Mouse (Mus musculus): ENCODE measurements at regions not wholly inside any gene's neighbourhood (a gene's known extent, or its start where the extent isn't known, plus 50 kb on each side); places are given as distances from the start of the nearest gene placed in this dataset.

- ATAC-seq (no peak), DNase-seq (ENCODE audit: low spot score) (no peak)
- Histone ChIP-seq H3K4me1 (ENCODE audit: control insufficient read depth, insufficient read depth, low read length) (no peaks in the 10 kb centered on the region), H3K4me3 (ENCODE audit: low read depth, low read length) (no peak overlapping the region), H3K4me2 (ENCODE audit: low read length) (no peak overlapping the region), H3K27ac (ENCODE audit: low read depth, low read length) (no peak overlapping the region), H3K9me3 (replicated peaks; ENCODE audit: control insufficient read depth, low read length) (no peaks in the 10 kb centered on the region), H3K27me3 (replicated peaks; ENCODE audit: control insufficient read depth, insufficient read depth, low read length) (no peaks in the 10 kb centered on the region), H3K36me3 (ENCODE audit: control insufficient read depth, insufficient read depth, low read length) (no peaks in the 10 kb centered on the region), H3K9ac (ENCODE audit: low read length) (no peak overlapping the region)
- 65% methylated on average over 19 of the region's 19 CpGs for WGBS
These were observed 165.1 kb upstream of the Irx3 start for GRCm38 (mm10) chr8:91966891-91967370.

GRCm38 (mm10) chr8:91961696-91962095, 159.8 kb upstream of the Irx3 start:
- Histone ChIP-seq H3K27ac (ENCODE audit: low read depth, low read length) (no peak overlapping the region), H3K9ac (ENCODE audit: low read length) (no peak overlapping the region), H3K9me3 (replicated peaks; ENCODE audit: control insufficient read depth, low read length) (no peaks in the 10 kb centered on the region), H3K27me3 (replicated peaks; ENCODE audit: control insufficient read depth, insufficient read depth, low read length) (no peaks in the 10 kb centered on the region), H3K4me2 (ENCODE audit: low read length) (no peak overlapping the region), H3K36me3 (ENCODE audit: control insufficient read depth, insufficient read depth, low read length) (no peaks in the 10 kb centered on the region), H3K4me3 (ENCODE audit: low read depth, low read length) (no peak overlapping the region), H3K4me1 (ENCODE audit: control insufficient read depth, insufficient read depth, low read length) (no peaks in the 10 kb centered on the region)
- 82% methylated on average over 5 of the region's 5 CpGs for WGBS
- ATAC-seq: no peak
- DNase-seq (ENCODE audit: low spot score): no peak

GRCm38 (mm10) chr8:91955170-91955569, 153.3 kb upstream of the Irx3 start:
- 83% methylated on average over 6 of the region's 6 CpGs for WGBS
- Histone ChIP-seq H3K4me1 (ENCODE audit: control insufficient read depth, insufficient read depth, low read length) (no peaks in the 10 kb centered on the region), H3K9me3 (replicated peaks; ENCODE audit: control insufficient read depth, low read length) (no peaks in the 10 kb centered on the region), H3K9ac (ENCODE audit: low read length) (no peak overlapping the region), H3K36me3 (ENCODE audit: control insufficient read depth, insufficient read depth, low read length) (no peaks in the 10 kb centered on the region), H3K27ac (ENCODE audit: low read depth, low read length) (no peak overlapping the region), H3K4me3 (ENCODE audit: low read depth, low read length) (no peak overlapping the region), H3K27me3 (replicated peaks; ENCODE audit: control insufficient read depth, insufficient read depth, low read length) (no peaks in the 10 kb centered on the region), H3K4me2 (ENCODE audit: low read length) (no peak overlapping the region)
- DNase-seq (ENCODE audit: low spot score): no peak
- ATAC-seq: no peak

GRCm38 (mm10) chr8:91952981-91953380, 151.1 kb upstream of the Irx3 start:
- no peak overlapping the region for H3K4me2 ChIP-seq (ENCODE audit: low read length)
- H3K36me3 ChIP-seq (ENCODE audit: control insufficient read depth, insufficient read depth, low read length): no peaks in the 10 kb centered on the region
- 88% methylated on average over 4 of the region's 4 CpGs for WGBS
- DNase-seq (ENCODE audit: low spot score) (no peak), ATAC-seq (no peak)
- H3K27ac ChIP-seq (ENCODE audit: low read depth, low read length): no peak overlapping the region
- no peaks in the 10 kb centered on the region for H3K9me3 ChIP-seq (replicated peaks; ENCODE audit: control insufficient read depth, low read length)
- no peaks in the 10 kb centered on the region for H3K4me1 ChIP-seq (ENCODE audit: control insufficient read depth, insufficient read depth, low read length)
- H3K4me3 ChIP-seq (ENCODE audit: low read depth, low read length): no peak overlapping the region
- no peaks in the 10 kb centered on the region for H3K27me3 ChIP-seq (replicated peaks; ENCODE audit: control insufficient read depth, insufficient read depth, low read length)
- H3K9ac ChIP-seq (ENCODE audit: low read length): no peak overlapping the region

GRCm38 (mm10) chr8:91949110-91949509, 147.2 kb upstream of the Irx3 start:
- 83% methylated on average over 9 of the region's 9 CpGs for WGBS
- Histone ChIP-seq H3K27me3 (replicated peaks; ENCODE audit: control insufficient read depth, insufficient read depth, low read length) (no peaks in the 10 kb centered on the region; the same call in 1 of the 2 replicates), H3K27ac (ENCODE audit: low read depth, low read length) (no peak overlapping the region), H3K9ac (ENCODE audit: low read length) (no peak overlapping the region), H3K4me2 (ENCODE audit: low read length) (no peak overlapping the region), H3K36me3 (ENCODE audit: control insufficient read depth, insufficient read depth, low read length) (no peaks in the 10 kb centered on the region), H3K4me3 (ENCODE audit: low read depth, low read length) (no peak overlapping the region), H3K4me1 (ENCODE audit: control insufficient read depth, insufficient read depth, low read length) (no peaks in the 10 kb centered on the region), H3K9me3 (replicated peaks; ENCODE audit: control insufficient read depth, low read length) (no peaks in the 10 kb centered on the region)
- DNase-seq (ENCODE audit: low spot score) (no peak), ATAC-seq (no peak)

- Histone ChIP-seq H3K27me3 (replicated peaks; ENCODE audit: control insufficient read depth, insufficient read depth, low read length) (no peaks in the 10 kb centered on the region; the same call in 1 of the 2 replicates), H3K36me3 (ENCODE audit: control insufficient read depth, insufficient read depth, low read length) (no peaks in the 10 kb centered on the region), H3K9ac (ENCODE audit: low read length) (no peak overlapping the region), H3K4me3 (ENCODE audit: low read depth, low read length) (no peak overlapping the region), H3K4me1 (ENCODE audit: control insufficient read depth, insufficient read depth, low read length) (no peaks in the 10 kb centered on the region), H3K9me3 (replicated peaks; ENCODE audit: control insufficient read depth, low read length) (no peaks in the 10 kb centered on the region), H3K27ac (ENCODE audit: low read depth, low read length) (no peak overlapping the region), H3K4me2 (ENCODE audit: low read length) (no peak overlapping the region)
- DNase-seq (ENCODE audit: low spot score) (no peak), ATAC-seq (no peak)
- 51% methylated on average over 18 of the region's 18 CpGs for WGBS
These were observed 146.5 kb upstream of the Irx3 start for GRCm38 (mm10) chr8:91948173-91948940.

- DNase-seq (ENCODE audit: low spot score) (no peak), ATAC-seq (no peak)
- no peaks in the 10 kb centered on the region for H3K9me3 ChIP-seq (replicated peaks; ENCODE audit: control insufficient read depth, low read length)
- no peak overlapping the region for H3K4me3 ChIP-seq (ENCODE audit: low read depth, low read length)
- 29% methylated on average over 5 of the region's 5 CpGs for WGBS
- H3K4me2 ChIP-seq (ENCODE audit: low read length): no peak overlapping the region
- H3K4me1 ChIP-seq (ENCODE audit: control insufficient read depth, insufficient read depth, low read length): no peaks in the 10 kb centered on the region
- H3K27ac ChIP-seq (ENCODE audit: low read depth, low read length): no peak overlapping the region
- no peak overlapping the region for H3K9ac ChIP-seq (ENCODE audit: low read length)
- no peaks in the 10 kb centered on the region; the same call in 1 of the 2 replicates for H3K27me3 ChIP-seq (replicated peaks; ENCODE audit: control insufficient read depth, insufficient read depth, low read length)
- no peaks in the 10 kb centered on the region for H3K36me3 ChIP-seq (ENCODE audit: control insufficient read depth, insufficient read depth, low read length)
These were observed 139.1 kb upstream of the Irx3 start for GRCm38 (mm10) chr8:91941005-91941404.

GRCm38 (mm10) chr8:91937227-91937626, 135.4 kb upstream of the Irx3 start:
- 73% methylated on average over 2 of the region's 2 CpGs for WGBS
- Histone ChIP-seq H3K9me3 (replicated peaks; ENCODE audit: control insufficient read depth, low read length) (no peaks in the 10 kb centered on the region), H3K36me3 (ENCODE audit: control insufficient read depth, insufficient read depth, low read length) (no peaks in the 10 kb centered on the region), H3K4me1 (ENCODE audit: control insufficient read depth, insufficient read depth, low read length) (no peaks in the 10 kb centered on the region), H3K4me2 (ENCODE audit: low read length) (no peak overlapping the region), H3K9ac (ENCODE audit: low read length) (no peak overlapping the region), H3K4me3 (ENCODE audit: low read depth, low read length) (no peak overlapping the region), H3K27me3 (replicated peaks; ENCODE audit: control insufficient read depth, insufficient read depth, low read length) (no peaks in the 10 kb centered on the region), H3K27ac (ENCODE audit: low read depth, low read length) (no peak overlapping the region)
- no peak for ATAC-seq
- DNase-seq (ENCODE audit: low spot score): no peak

GRCm38 (mm10) chr8:91930520-91930919, 128.7 kb upstream of the Irx3 start:
- Histone ChIP-seq H3K4me1 (ENCODE audit: control insufficient read depth, insufficient read depth, low read length) (no peaks in the 10 kb centered on the region), H3K27me3 (replicated peaks; ENCODE audit: control insufficient read depth, insufficient read depth, low read length) (no peaks in the 10 kb centered on the region), H3K9me3 (replicated peaks; ENCODE audit: control insufficient read depth, low read length) (no peaks in the 10 kb centered on the region), H3K4me3 (ENCODE audit: low read depth, low read length) (no peak overlapping the region), H3K27ac (ENCODE audit: low read depth, low read length) (no peak overlapping the region), H3K4me2 (ENCODE audit: low read length) (no peak overlapping the region), H3K9ac (ENCODE audit: low read length) (no peak overlapping the region), H3K36me3 (ENCODE audit: control insufficient read depth, insufficient read depth, low read length) (no peaks in the 10 kb centered on the region)
- DNase-seq (ENCODE audit: low spot score) (no peak), ATAC-seq (no peak)
- 79% methylated on average over 4 of the region's 4 CpGs for WGBS

Data from forebrain, embryonic 14.5 days (tissue).